Mouse (Mus musculus) G1E (cell line): ENCODE measurements around the gene Anapc1.

Source experiments
- CTCF ChIP-seq: IDR thresholded peaks from 2 replicates; pipeline ENCODE4 v1.5.1; 2012; ENCODE audit warnings: low read depth, low read length, inconsistent platforms, mixed read lengths
- GATA1 ChIP-seq: IDR thresholded peaks from 2 replicates; pipeline ENCODE4 v1.6.1; 2012; ENCODE audit warnings: borderline replicate concordance, low read length, inconsistent platforms, mixed read lengths
- POLR2AphosphoS5 ChIP-seq: IDR thresholded peaks from 2 replicates; pipeline ENCODE4 v1.6.1; 2012; ENCODE audit warnings: low read depth, low read length, inconsistent platforms; ENCODE audit not compliant: insufficient replicate concordance
- TAL1 ChIP-seq: conservative IDR thresholded peaks from 2 replicates; pipeline ENCODE4 v1.6.1; 2012; ENCODE audit warnings: low read depth, low read length, inconsistent platforms, mixed read lengths

- TF ChIP-seq CTCF (no peak), TAL1 (no peak), GATA1 (no peak), POLR2AphosphoS5 (no peak)
These were observed 12.2 kb upstream of the Anapc1 start for GRCm38 (mm10) chr2:128699201-128699885.
